Mouse (Mus musculus) bone marrow, adult 2 months (tissue): ENCODE data around the gene Pnp. TPM values are rescaled to one million over a fixed set of nuclear protein-coding genes. Genes with fewer than 3 reads are reported as not detected.
"Not testable (repeated sequence)": the region's sequence is repeated elsewhere in the genome, so short reads cannot be mapped to it uniquely, and the experiment has no call there.

ENCODE experiments used
- H3K27ac ChIP-seq: fragments of 200-500 bp; 2 replicates; pipeline ENCODE4 v1.5.1; 2012; ENCODE audit warnings: low read depth, mild to moderate bottlenecking, control low read depth, inconsistent platforms, low read length; ENCODE audit not compliant: control insufficient read depth, poor library complexity, insufficient read depth
- H3K4me1 ChIP-seq: fragments of 200-500 bp; 2 replicates; pipeline ENCODE4 v1.6.1; 2011; ENCODE audit warnings: low read length; ENCODE audit not compliant: control insufficient read depth, insufficient read depth
- H3K4me3 ChIP-seq: fragments of 200-500 bp; replicated peaks from 2 replicates; pipeline ENCODE3; 2011; ENCODE audit warnings: mild to moderate bottlenecking, low read depth, low read length, control low read depth; ENCODE audit not compliant: control insufficient read depth
- CTCF ChIP-seq: fragments of 200-500 bp; IDR thresholded peaks from 2 replicates; pipeline ENCODE4 v1.5.1; 2011; ENCODE audit warnings: low read length, control low read depth; ENCODE audit not compliant: control insufficient read depth, insufficient read depth
- POLR2A ChIP-seq: fragments of 200-500 bp; IDR thresholded peaks from 2 replicates; pipeline ENCODE4 v1.6.1; 2011; ENCODE audit warnings: low read depth, mild to moderate bottlenecking, control low read depth, low read length, borderline replicate concordance; ENCODE audit not compliant: control insufficient read depth
- WGBS: fragments of 180-500 bp; shearing (Covaris S2); methylation state at CpG from one replicate; pipeline ENCODE4 v1.1.7; 2018; 5-methylcytosine and 5-hydroxymethylcytosine counted together
- polyA plus RNA-seq: library from polyadenylated mRNA; stranded (reverse); fragments of >200 nt; gene quantifications from 2 replicates; pipeline ENCODE4 v1.2.4, GENCODE M21; 2011; ENCODE audit warnings: low replicate concordance; ENCODE audit not compliant: missing spikeins, insufficient read depth, insufficient read length

Pnp gene
- polyA plus RNA-seq, 1 experiment: 112 TPM

- no peaks in the 10 kb centered on the region for H3K4me1 ChIP-seq
- no peak for TF ChIP-seq CTCF
- no peak for TF ChIP-seq POLR2A
- H3K4me3 ChIP-seq: no peak overlapping the region
- H3K27ac ChIP-seq: no peak overlapping the region
- 90% methylated on average over 2 of the region's 2 CpGs for WGBS
Measured at GRCm38 (mm10) chr14:50987668-50988067, 56.8 kb downstream of the Pnp start.

DNA sequence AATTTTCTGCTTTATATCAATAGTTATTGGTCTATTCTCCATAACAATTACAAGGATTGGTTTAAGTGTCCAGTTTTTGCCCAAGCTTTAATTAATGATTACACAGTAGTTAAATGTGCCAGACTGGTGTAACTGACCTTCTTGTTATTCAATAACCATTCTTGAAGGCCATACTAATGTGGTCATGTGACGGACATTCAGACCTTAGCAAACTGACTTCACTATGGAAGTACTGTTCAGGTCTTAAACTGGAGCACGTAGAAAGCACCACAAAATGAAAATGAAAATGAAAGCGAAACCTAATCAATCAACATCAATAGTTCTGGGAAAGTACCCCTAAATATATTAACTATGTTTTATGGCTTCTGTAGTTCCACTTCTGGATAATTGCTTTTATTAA is 60.2 kb downstream of the Pnp start:
- TF ChIP-seq POLR2A (no peak), CTCF (no peak)
- WGBS: 56% methylated on average over 3 of the region's 3 CpGs
- Histone ChIP-seq H3K27ac (no peak overlapping the region), H3K4me1 (no peaks in the 10 kb centered on the region), H3K4me3 (no peak overlapping the region)

DNA sequence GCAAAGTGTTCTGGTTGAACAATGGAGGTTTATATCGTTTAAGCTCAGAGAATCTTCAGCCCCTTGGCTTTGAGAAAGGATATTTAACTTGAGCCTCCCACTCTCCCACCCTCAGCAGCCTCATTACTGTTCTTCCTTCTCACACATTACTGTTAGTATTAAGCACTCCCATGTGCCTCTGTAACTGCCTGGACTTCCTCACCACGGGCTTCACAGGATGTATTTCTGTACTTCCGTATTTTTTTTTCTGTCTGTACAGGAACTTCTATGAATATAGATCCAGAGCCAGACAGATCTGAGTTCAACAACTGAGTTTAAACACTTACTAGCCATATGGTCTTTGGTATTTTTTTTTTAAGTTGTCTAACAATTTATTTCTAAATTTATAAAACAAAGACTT is 66.2 kb downstream of the Pnp start:
- Histone ChIP-seq H3K4me3 (no peak overlapping the region), H3K27ac (no peak overlapping the region), H3K4me1 (peaks cover 6% of the 10 kb centered on the region; the same call in 1 of the 2 replicates)
- no peak for TF ChIP-seq CTCF
- 2% methylated on average over 3 of the region's 3 CpGs for WGBS

DNA sequence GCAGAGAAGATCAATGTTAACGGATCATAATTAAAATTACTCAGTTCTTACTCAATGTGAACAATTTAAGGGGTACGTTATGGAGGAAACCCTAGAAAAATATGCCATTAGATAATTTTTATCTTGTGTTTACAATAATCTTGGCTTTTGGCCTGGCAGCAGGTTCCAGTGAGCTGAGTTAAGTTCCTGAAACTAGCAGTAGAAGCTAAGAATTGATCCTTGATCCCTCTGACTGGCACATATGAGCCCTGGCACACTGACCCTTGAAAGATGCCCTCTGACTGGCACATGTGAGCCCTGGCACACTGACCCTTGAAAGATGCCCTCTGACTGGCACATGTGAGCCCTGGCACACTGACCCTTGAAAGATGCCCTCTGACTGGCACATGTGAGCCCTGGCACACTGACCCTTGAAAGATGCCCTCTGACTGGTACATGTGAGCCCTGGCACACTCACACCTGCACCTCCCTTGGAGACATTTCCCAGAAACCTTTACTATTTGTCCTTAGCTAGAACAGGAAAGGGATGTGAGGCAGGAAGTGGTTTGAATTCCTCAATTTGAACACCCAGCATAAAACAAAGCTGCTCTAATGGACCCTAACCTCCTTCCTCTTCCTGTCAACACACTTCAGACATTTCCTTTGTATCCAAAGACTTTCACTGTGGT is 67.3 kb downstream of the Pnp start:
- Histone ChIP-seq H3K27ac (no peak overlapping the region; the same call in 1 of the 2 replicates), H3K4me3 (no peak overlapping the region), H3K4me1 (peaks cover 6% of the 10 kb centered on the region; the same call in 1 of the 2 replicates)
- TF ChIP-seq CTCF (no peak), POLR2A (no peak)
- 27% methylated on average over 2 of the region's 2 CpGs for WGBS

GRCm38 (mm10) chr14:51007152-51007801 is 76.4 kb downstream of the Pnp start, which contains the start of gene Rnase10:
Rnase10 (plus strand) TSS chr14:51007751.
- no peak for TF ChIP-seq POLR2A
- TF ChIP-seq CTCF: no peak
- Histone ChIP-seq H3K4me3 (no peak within 1 kb of the TSS), H3K4me1 (peaks cover 3% of the 10 kb centered on the region), H3K27ac (peak within 1 kb of the TSS; percentile 46)
- WGBS: 70% methylated on average over 8 of the region's 8 CpGs

DNA sequence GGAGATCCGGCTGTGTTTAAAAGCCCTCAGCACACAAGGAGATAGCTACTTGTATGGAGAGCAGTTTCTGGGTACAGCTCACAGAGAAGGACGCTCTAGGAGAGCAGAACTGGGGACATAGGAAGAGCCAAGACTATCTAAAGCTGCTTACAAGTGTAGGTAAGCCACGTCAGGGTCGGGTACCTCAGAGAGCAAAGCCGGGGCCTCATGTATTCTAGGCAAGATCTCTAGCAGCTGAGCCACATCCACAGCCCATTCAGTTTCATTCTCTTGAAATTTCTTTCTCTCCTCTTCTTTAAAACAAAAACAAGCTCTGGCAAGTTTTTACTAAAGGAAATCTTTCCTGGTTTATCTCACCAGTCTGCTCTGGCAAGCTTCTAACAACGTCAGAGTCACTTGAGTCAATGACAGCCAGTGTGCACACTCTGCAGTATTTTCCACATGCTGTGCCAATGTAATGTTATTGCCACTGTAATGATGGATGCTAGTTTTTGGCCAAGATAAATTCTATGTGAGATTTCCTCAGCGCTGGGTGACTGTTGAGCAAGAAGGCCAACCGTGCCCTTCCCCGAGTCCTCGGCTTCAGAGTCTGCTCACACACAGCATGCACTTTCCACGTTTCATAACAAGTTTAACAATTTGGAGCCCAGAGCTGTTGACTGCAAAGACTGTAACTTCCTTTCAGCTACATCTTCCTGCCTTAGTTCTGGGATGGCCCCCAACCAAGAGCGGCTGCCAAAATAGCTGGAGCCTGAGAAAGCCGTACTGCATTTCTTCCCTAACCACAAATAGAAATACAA is 77.2 kb downstream of the Pnp start:
- H3K27ac ChIP-seq: peak overlapping the region; percentile 46
- H3K4me3 ChIP-seq: no peak overlapping the region
- H3K4me1 ChIP-seq: peaks cover 3% of the 10 kb centered on the region
- 24% methylated on average over 13 of the region's 13 CpGs for WGBS
- TF ChIP-seq CTCF (no peak), POLR2A (no peak)

GRCm38 (mm10) chr14:51008781-51009180 is 77.9 kb downstream of the Pnp start:
- Histone ChIP-seq H3K4me3 (no peak overlapping the region), H3K27ac (0 out of 2 replicates have a peak overlapping the region, but pooled peaks have one; percentile 11), H3K4me1 (peaks cover 3% of the 10 kb centered on the region)
- TF ChIP-seq CTCF (no peak), POLR2A (no peak)
- WGBS: 43% methylated on average over 4 of the region's 4 CpGs

DNA sequence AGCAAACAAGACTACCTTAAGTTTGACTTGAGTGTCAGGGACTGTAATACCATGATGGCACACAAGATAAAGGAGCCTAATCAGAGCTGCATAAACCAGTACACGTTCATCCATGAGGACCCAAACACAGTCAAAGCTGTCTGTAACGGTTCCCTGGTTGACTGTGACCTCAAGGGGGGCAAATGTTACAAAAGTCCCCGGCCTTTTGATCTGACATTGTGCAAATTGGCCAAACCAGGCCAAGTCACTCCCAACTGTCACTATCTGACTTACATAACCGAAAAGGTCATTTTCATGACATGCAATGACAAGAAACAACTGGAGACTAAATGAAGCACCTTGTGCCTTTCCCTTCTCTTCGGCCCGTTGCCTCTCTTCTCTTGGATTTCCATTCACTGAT is 78.7 kb downstream of the Pnp start:
- WGBS: 48% methylated on average over 6 of the region's 6 CpGs

DNA sequence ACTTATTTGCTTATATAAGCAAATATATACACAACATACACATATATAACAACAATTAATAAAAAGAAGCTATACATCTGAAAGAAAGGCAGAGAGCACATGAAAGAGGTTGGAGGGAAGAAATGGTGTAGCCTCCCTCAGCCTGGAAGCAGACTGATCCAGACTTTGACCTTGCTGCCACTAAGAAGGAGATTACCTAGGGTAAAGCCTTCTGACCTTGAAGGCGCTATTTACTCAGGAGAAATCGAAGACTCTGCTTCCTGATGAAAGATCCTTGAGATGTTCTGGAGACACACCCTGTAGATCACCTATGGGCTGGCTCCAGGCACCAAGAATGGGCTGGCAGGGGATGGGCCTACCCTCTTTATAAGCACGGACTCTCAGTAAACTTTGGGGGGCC is 83.8 kb downstream of the Pnp start:
- H3K4me1 ChIP-seq, H3K4me3 ChIP-seq, H3K27ac ChIP-seq: not testable (repeated sequence)
- 85% methylated on average over 3 of the region's 3 CpGs for WGBS

More for the DNA sequence above, 78.7 kb downstream of the Pnp start:
- TF ChIP-seq POLR2A (no peak), CTCF (no peak)
- Histone ChIP-seq H3K4me1 (peaks cover 3% of the 10 kb centered on the region), H3K27ac (no peak overlapping the region; the same call in 1 of the 2 replicates), H3K4me3 (no peak overlapping the region)
